Mouse (Mus musculus): ENCODE results near the gene Aipl1. TPM values are rescaled to one million over a fixed set of nuclear protein-coding genes. Genes with fewer than 3 reads are reported as not detected.

Aipl1 gene
- not detected in 2 replicates for polyA plus RNA-seq (2014; fragmentation: Nextera tagmentation; extraction: Ambion mirVana)

DNA sequence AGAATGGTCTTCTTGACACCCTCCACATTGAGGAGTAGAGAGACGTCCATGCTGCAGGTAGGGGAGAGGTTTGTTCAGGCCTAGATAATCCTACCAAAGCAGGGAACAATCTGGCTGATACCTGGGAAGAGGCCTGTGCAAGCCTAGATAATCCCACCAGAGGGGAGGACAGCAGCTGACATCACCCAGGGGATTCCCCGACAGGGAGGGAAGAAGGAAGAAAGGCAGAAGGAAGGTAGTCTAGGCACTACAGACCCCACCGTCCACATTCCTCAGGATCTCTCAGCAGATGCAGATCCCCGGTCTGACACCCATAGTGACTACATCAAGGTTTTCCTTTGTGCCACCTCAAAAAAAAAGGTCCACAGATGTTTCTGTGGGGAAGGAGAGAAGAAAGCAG, at the start of gene Aipl1:
Aipl1 (minus strand) TSS at position 101 of the 400 bp plus-strand sequence.
- WGBS, result 82% methylated on average over 4 of the region's 4 CpGs

DNA sequence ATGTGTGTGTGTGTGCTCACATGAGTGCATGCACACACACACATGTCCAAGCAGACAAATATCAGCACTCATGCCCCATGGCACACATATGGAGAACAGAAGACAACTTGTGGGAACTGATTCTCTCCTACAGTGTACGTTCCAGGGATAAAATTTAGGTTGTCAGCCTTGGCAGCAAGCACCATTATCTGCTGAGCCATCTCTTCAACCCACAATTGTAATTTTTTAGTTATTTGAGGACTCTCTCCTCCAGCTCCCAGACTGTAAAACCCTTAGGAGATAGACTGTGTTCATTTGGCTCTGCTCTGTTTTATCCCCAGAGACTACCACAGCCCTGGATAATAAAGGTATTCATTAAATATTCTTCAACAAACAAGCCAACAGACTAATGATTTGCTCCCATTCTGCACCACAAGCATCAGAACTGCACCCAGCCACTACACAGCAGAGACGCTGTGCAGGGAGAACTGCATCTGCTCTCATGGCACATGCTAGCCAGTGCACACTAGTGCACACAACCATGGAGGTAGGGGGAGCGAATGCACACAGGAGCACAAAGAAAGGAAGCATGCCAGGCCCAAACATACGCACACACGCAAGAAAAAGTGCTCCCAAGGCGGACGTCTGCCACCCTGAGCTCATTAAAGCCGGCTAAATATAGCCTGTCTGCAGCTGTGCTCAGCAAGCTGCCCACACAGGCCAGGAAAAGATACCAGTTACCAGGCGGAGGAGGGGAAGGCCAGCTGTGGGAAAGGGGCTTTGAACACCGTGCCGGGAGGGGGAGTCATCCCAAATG, 49.1 kb upstream of the Aipl1 start:
- Histone ChIP-seq H3K4me2 (replicated peaks; ENCODE audit: low read depth, low read length) (no peak overlapping the region), H3K4me1 (replicated peaks; ENCODE audit: control insufficient read depth, insufficient read depth, low read length) (no peaks in the 10 kb centered on the region), H3K36me3 (ENCODE audit: control insufficient read depth, insufficient read depth, low read length) (no peaks in the 10 kb centered on the region), H3K27me3 (ENCODE audit: control insufficient read depth, insufficient read depth, low read length) (no peaks in the 10 kb centered on the region), H3K9ac (ENCODE audit: low read depth, low read length) (no peak overlapping the region), H3K27ac (ENCODE audit: low read depth, low read length) (peak overlapping the region; percentile 27; the same call in 1 of the 2 replicates), H3K9me3 (ENCODE audit: control insufficient read depth, low read length) (no peaks in the 10 kb centered on the region), H3K4me3 (ENCODE audit: low read depth, low read length) (no peak overlapping the region)
- WGBS, result 58% methylated on average over 11 of the region's 11 CpGs
- ATAC-seq (ENCODE audit: low FRiP score) (no peak), DNase-seq (ENCODE audit: low spot score) (no peak)

More for the DNA sequence above, at the start of gene Aipl1:
- no peaks in the 10 kb centered on the region for H3K9me3 ChIP-seq (ENCODE audit: control insufficient read depth, low read length)
- no peak for DNase-seq (ENCODE audit: low spot score)
- peaks cover 13% of the 10 kb centered on the region; the same call in 1 of the 2 replicates for H3K4me1 ChIP-seq (replicated peaks; ENCODE audit: control insufficient read depth, insufficient read depth, low read length)
- H3K4me2 ChIP-seq (replicated peaks; ENCODE audit: low read depth, low read length), result no peak within 1 kb of the TSS
- no peaks in the 10 kb centered on the region for H3K27me3 ChIP-seq (ENCODE audit: control insufficient read depth, insufficient read depth, low read length)
- no peaks in the 10 kb centered on the region for H3K36me3 ChIP-seq (ENCODE audit: control insufficient read depth, insufficient read depth, low read length)
- H3K9ac ChIP-seq (ENCODE audit: low read depth, low read length), result no peak within 1 kb of the TSS
- no peak within 1 kb of the TSS for H3K27ac ChIP-seq (ENCODE audit: low read depth, low read length)
- no peak within 1 kb of the TSS for H3K4me3 ChIP-seq (ENCODE audit: low read depth, low read length)
- ATAC-seq (ENCODE audit: low FRiP score), result no peak

DNA sequence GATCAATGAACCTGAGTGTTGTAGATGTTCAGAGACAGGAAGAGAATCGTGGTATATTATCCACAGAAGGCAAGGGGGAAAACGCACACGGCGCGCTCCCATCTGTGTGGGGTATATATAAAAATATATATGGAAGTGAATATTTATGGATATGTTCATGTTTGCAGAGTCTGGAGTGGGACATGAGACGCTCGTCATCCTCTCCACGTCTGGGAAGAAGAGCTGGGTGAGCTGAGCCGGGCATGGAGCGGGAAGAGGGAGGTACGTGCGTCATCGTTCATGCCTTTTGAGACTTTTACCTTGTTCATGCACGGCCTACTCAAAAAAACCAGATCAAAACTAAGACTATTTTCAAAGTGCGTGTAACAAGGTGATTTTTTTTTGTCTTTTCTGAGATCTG, 47.0 kb upstream of the Aipl1 start:
- no peak for ATAC-seq (ENCODE audit: low FRiP score)

DNA sequence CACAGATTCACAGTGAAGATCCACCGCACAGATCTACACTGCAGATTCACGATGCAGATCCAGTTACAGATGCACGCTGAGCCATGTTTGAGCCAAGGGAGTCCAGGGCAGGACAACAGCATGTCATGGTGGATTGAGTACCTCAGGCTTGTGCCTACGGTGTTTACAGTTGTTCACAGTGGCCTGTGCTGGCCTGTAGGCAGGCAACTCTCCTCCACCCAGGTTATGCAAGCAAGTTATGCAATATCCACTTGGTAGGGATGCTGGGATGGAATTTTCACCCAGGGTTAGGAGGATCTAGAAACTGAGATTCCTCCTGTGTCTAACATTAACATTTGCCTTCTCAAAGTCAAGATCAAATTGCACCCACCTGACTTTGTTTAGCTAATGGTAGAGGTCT, 45.3 kb upstream of the Aipl1 start:
- DNase-seq (ENCODE audit: low spot score), result no peak
- Histone ChIP-seq H3K36me3 (ENCODE audit: control insufficient read depth, insufficient read depth, low read length) (no peaks in the 10 kb centered on the region), H3K9ac (ENCODE audit: low read depth, low read length) (no peak overlapping the region), H3K4me2 (replicated peaks; ENCODE audit: low read depth, low read length) (no peak overlapping the region), H3K27ac (ENCODE audit: low read depth, low read length) (no peak overlapping the region), H3K9me3 (ENCODE audit: control insufficient read depth, low read length) (no peaks in the 10 kb centered on the region), H3K27me3 (ENCODE audit: control insufficient read depth, insufficient read depth, low read length) (no peaks in the 10 kb centered on the region), H3K4me1 (replicated peaks; ENCODE audit: control insufficient read depth, insufficient read depth, low read length) (no peaks in the 10 kb centered on the region), H3K4me3 (ENCODE audit: low read depth, low read length) (no peak overlapping the region)
- ATAC-seq (ENCODE audit: low FRiP score), result no peak
- WGBS, result 91% methylated on average over 4 of the region's 4 CpGs

More for the DNA sequence above, 47.0 kb upstream of the Aipl1 start:
- H3K27me3 ChIP-seq (ENCODE audit: control insufficient read depth, insufficient read depth, low read length), result no peaks in the 10 kb centered on the region
- H3K36me3 ChIP-seq (ENCODE audit: control insufficient read depth, insufficient read depth, low read length), result no peaks in the 10 kb centered on the region
- no peak overlapping the region for H3K4me2 ChIP-seq (replicated peaks; ENCODE audit: low read depth, low read length)
- H3K4me1 ChIP-seq (replicated peaks; ENCODE audit: control insufficient read depth, insufficient read depth, low read length), result no peaks in the 10 kb centered on the region
- WGBS, result 95% methylated on average over 15 of the region's 15 CpGs
- no peaks in the 10 kb centered on the region for H3K9me3 ChIP-seq (ENCODE audit: control insufficient read depth, low read length)
- no peak overlapping the region for H3K4me3 ChIP-seq (ENCODE audit: low read depth, low read length)
- no peak overlapping the region for H3K27ac ChIP-seq (ENCODE audit: low read depth, low read length)
- no peak overlapping the region for H3K9ac ChIP-seq (ENCODE audit: low read depth, low read length)
- DNase-seq (ENCODE audit: low spot score), result no peak

DNA sequence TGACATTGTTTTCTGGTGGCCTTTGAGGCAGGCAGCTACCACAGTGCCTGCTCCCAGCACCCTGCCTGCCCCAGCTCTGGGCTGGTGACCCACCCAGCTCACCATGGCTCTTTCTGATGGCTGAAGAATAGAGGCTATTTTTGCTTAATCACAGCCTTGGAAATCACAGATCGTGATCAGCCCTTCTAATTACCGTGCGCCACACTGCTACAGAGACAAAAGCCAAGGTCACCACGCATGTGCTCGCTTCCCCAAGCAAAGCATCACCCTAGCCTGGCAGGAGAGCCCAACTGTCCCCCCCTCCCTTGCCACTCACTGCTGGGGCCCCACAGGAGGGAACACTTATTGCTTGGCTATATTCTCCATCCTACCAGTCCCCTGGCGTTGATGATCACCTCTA, 43.2 kb upstream of the Aipl1 start:
- ATAC-seq (ENCODE audit: low FRiP score), result no peak
- H3K36me3 ChIP-seq (ENCODE audit: control insufficient read depth, insufficient read depth, low read length), result no peaks in the 10 kb centered on the region

DNA sequence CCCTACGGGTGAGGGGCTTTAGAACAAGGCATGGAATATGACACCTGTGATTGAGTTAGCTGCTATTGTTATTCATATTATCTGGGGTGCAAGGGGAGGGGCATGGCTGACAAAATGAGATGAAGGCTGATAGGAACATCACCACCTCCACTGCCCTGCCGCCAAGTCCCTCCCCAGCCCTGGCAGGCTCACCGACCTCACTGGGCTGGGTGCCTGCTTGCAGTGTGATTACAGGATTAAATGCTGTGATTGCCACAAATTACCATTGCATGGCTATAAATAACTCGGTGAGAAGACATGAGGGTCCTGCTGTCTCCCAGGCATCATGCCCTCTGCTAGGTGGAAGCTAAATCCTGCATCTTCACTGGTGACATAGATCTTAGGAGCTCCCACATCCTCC, 41.3 kb upstream of the Aipl1 start:
- Histone ChIP-seq H3K27me3 (ENCODE audit: control insufficient read depth, insufficient read depth, low read length) (no peaks in the 10 kb centered on the region), H3K27ac (ENCODE audit: low read depth, low read length) (no peak overlapping the region), H3K36me3 (ENCODE audit: control insufficient read depth, insufficient read depth, low read length) (no peaks in the 10 kb centered on the region), H3K9me3 (ENCODE audit: control insufficient read depth, low read length) (no peaks in the 10 kb centered on the region), H3K4me1 (replicated peaks; ENCODE audit: control insufficient read depth, insufficient read depth, low read length) (no peaks in the 10 kb centered on the region), H3K4me3 (ENCODE audit: low read depth, low read length) (no peak overlapping the region), H3K4me2 (replicated peaks; ENCODE audit: low read depth, low read length) (no peak overlapping the region), H3K9ac (ENCODE audit: low read depth, low read length) (no peak overlapping the region)
- WGBS, result 65% methylated on average over 4 of the region's 4 CpGs
- DNase-seq (ENCODE audit: low spot score) (no peak), ATAC-seq (ENCODE audit: low FRiP score) (no peak)

More for the DNA sequence above, 43.2 kb upstream of the Aipl1 start:
- H3K27me3 ChIP-seq (ENCODE audit: control insufficient read depth, insufficient read depth, low read length), result no peaks in the 10 kb centered on the region
- H3K9me3 ChIP-seq (ENCODE audit: control insufficient read depth, low read length), result no peaks in the 10 kb centered on the region
- no peak overlapping the region for H3K4me3 ChIP-seq (ENCODE audit: low read depth, low read length)
- no peak overlapping the region for H3K9ac ChIP-seq (ENCODE audit: low read depth, low read length)
- H3K27ac ChIP-seq (ENCODE audit: low read depth, low read length), result no peak overlapping the region
- H3K4me1 ChIP-seq (replicated peaks; ENCODE audit: control insufficient read depth, insufficient read depth, low read length), result no peaks in the 10 kb centered on the region
- no peak for DNase-seq (ENCODE audit: low spot score)
- no peak overlapping the region for H3K4me2 ChIP-seq (replicated peaks; ENCODE audit: low read depth, low read length)
- WGBS, result 73% methylated on average over 6 of the region's 6 CpGs

DNA sequence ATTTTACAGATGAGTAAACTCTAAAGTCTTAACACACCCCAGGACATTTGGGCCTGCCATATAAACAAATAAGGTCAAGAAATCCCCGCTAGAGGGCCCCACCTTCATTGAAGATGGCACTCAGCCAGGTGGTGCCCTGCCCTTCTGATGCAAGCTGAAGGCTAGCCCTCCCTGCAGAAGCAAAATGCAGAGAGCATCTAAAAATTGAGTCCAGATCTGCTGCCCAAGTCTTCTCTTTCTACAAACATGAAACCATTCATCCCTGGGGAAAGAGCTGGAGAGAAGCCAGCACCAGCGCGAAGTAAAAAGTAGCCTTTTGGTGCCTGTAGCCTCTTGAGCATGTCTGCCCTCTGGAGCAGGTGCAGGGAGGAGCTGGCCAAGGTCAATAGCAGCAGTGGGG, 40.7 kb upstream of the Aipl1 start:
- Histone ChIP-seq H3K27ac (ENCODE audit: low read depth, low read length) (no peak overlapping the region), H3K36me3 (ENCODE audit: control insufficient read depth, insufficient read depth, low read length) (no peaks in the 10 kb centered on the region), H3K4me1 (replicated peaks; ENCODE audit: control insufficient read depth, insufficient read depth, low read length) (no peaks in the 10 kb centered on the region), H3K9me3 (ENCODE audit: control insufficient read depth, low read length) (no peaks in the 10 kb centered on the region), H3K9ac (ENCODE audit: low read depth, low read length) (no peak overlapping the region), H3K4me2 (replicated peaks; ENCODE audit: low read depth, low read length) (no peak overlapping the region), H3K27me3 (ENCODE audit: control insufficient read depth, insufficient read depth, low read length) (no peaks in the 10 kb centered on the region), H3K4me3 (ENCODE audit: low read depth, low read length) (no peak overlapping the region)
- ATAC-seq (ENCODE audit: low FRiP score) (no peak), DNase-seq (ENCODE audit: low spot score) (no peak)
- 58% methylated on average over 3 of the region's 3 CpGs for WGBS

DNA sequence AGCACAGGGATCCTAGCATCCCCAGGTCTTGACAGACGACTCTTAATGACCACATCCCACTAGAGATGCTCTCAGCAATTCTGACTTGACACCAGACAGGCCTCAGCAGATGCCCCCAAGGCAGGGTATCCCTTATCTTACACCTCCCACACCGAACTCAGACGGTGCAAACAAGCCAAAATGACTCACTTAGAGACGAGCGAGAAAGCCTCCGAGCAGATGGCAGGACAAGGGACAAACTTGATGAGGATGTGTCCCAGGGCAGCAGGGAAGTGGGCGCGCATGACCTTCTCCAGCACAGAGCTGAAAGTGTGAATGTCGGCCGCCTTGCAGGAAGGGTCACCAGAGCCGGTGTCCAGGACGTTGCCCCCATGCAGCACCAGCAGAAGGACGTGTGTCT, 36.9 kb upstream of the Aipl1 start:
- H3K27me3 ChIP-seq (ENCODE audit: control insufficient read depth, insufficient read depth, low read length), result no peaks in the 10 kb centered on the region
- no peak overlapping the region for H3K27ac ChIP-seq (ENCODE audit: low read depth, low read length)
- no peak for DNase-seq (ENCODE audit: low spot score)
- 87% methylated on average over 13 of the region's 13 CpGs for WGBS
- H3K36me3 ChIP-seq (ENCODE audit: control insufficient read depth, insufficient read depth, low read length), result no peaks in the 10 kb centered on the region
- no peak overlapping the region for H3K4me2 ChIP-seq (replicated peaks; ENCODE audit: low read depth, low read length)
- H3K4me3 ChIP-seq (ENCODE audit: low read depth, low read length), result no peak overlapping the region
- no peaks in the 10 kb centered on the region for H3K9me3 ChIP-seq (ENCODE audit: control insufficient read depth, low read length)
- H3K4me1 ChIP-seq (replicated peaks; ENCODE audit: control insufficient read depth, insufficient read depth, low read length), result no peaks in the 10 kb centered on the region
- ATAC-seq (ENCODE audit: low FRiP score), result no peak
- no peak overlapping the region for H3K9ac ChIP-seq (ENCODE audit: low read depth, low read length)

DNA sequence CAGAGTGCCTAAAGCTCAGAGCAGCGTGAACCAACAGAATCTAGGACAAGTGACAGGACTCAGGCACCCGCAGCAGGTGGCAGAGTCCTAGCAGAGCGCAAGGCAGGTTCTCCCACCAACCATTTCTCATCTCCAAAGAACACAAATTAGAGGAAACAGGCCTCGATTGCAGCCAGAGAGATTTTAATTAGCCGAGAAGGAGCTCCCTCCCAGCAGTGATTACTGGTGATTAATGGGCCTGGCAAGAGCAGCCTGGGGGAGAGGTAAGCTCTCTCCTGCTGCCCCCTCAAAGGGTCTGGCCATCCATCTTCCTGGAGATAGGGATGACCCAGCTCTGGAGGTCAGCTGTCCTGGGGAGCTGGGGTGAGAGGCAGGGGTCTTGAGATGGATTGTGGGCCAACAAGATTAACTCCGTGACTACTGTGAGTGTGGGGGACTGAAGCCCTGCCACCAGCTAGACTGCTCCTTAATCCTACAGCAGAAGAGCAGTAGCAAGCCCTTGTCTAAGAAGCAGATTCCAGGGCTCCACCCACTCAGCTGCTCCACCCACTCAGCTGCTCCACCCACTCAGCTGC, 35.1 kb upstream of the Aipl1 start:
- H3K36me3 ChIP-seq (ENCODE audit: control insufficient read depth, insufficient read depth, low read length), result no peaks in the 10 kb centered on the region
- DNase-seq (ENCODE audit: low spot score), result no peak
- 43% methylated on average over 6 of the region's 6 CpGs for WGBS
- H3K4me1 ChIP-seq (replicated peaks; ENCODE audit: control insufficient read depth, insufficient read depth, low read length), result no peaks in the 10 kb centered on the region
- no peak overlapping the region for H3K4me3 ChIP-seq (ENCODE audit: low read depth, low read length)
- no peaks in the 10 kb centered on the region for H3K9me3 ChIP-seq (ENCODE audit: control insufficient read depth, low read length)
- H3K27me3 ChIP-seq (ENCODE audit: control insufficient read depth, insufficient read depth, low read length), result no peaks in the 10 kb centered on the region
- peak; percentile 47; the same call in 1 of the 2 replicates for ATAC-seq (ENCODE audit: low FRiP score)
- no peak overlapping the region for H3K27ac ChIP-seq (ENCODE audit: low read depth, low read length)
- H3K4me2 ChIP-seq (replicated peaks; ENCODE audit: low read depth, low read length), result no peak overlapping the region
- no peak overlapping the region for H3K9ac ChIP-seq (ENCODE audit: low read depth, low read length)

All from hindbrain, embryonic 11.5 days (tissue).